Mouse (Mus musculus) forebrain, embryonic 16.5 days (tissue): ENCODE measurements at regions not wholly inside any gene's neighbourhood (a gene's known extent, or its start where the extent isn't known, plus 50 kb on each side); places are given as distances from the start of the nearest gene placed in this dataset.

Experiments used
- ATAC-seq: fragments of 200-750 bp; cut with Nextera tagmentation; 2 replicates; pipeline ENCODE4 v1.8.0; 2017; ENCODE audit warnings: mild to moderate bottlenecking, moderate library complexity
- H3K27ac ChIP-seq: fragments of 300-500 bp; sonication (generic); 2 replicates; pipeline ENCODE4 v1.5.1; 2014; ENCODE audit warnings: low read length, control low read depth
- H3K27me3 ChIP-seq: fragments of 300-500 bp; sonication (generic); replicated peaks from 2 replicates; pipeline ENCODE4 v1.6.1; 2014; ENCODE audit warnings: low read length; ENCODE audit not compliant: control insufficient read depth, insufficient read depth
- H3K36me3 ChIP-seq: fragments of 300-500 bp; sonication (generic); 2 replicates; pipeline ENCODE4 v1.6.1; 2014; ENCODE audit not compliant: control insufficient read depth, insufficient read depth
- H3K4me1 ChIP-seq: fragments of 300-500 bp; sonication (generic); replicated peaks from 2 replicates; pipeline ENCODE4 v1.6.1; 2014; ENCODE audit warnings: low read length; ENCODE audit not compliant: control insufficient read depth, insufficient read depth
- H3K4me2 ChIP-seq: fragments of 300-500 bp; sonication (generic); 2 replicates; pipeline ENCODE4 v1.6.1; 2014; ENCODE audit warnings: mild to moderate bottlenecking, low read length, control low read depth
- H3K4me3 ChIP-seq: fragments of 300-500 bp; sonication (generic); replicated peaks from 2 replicates; pipeline ENCODE4 v1.5.1; 2014; ENCODE audit warnings: mild to moderate bottlenecking, low read length, control low read depth
- H3K9ac ChIP-seq: fragments of 300-500 bp; sonication (generic); replicated peaks from 2 replicates; pipeline ENCODE4 v1.6.1; 2014; ENCODE audit warnings: low read depth, low read length, control low read depth
- H3K9me3 ChIP-seq: fragments of 300-500 bp; sonication (generic); 2 replicates; pipeline ENCODE4 v1.6.1; 2016; ENCODE audit warnings: low read length; ENCODE audit not compliant: control insufficient read depth
- WGBS: fragments of 180-500 bp; shearing (Covaris S2); extraction: QIAGEN DNeasy Blood & Tissue Kit; methylation state at CpG from one replicate; pipeline ENCODE4 v1.1.7; 2014; 5-methylcytosine and 5-hydroxymethylcytosine counted together

DNA sequence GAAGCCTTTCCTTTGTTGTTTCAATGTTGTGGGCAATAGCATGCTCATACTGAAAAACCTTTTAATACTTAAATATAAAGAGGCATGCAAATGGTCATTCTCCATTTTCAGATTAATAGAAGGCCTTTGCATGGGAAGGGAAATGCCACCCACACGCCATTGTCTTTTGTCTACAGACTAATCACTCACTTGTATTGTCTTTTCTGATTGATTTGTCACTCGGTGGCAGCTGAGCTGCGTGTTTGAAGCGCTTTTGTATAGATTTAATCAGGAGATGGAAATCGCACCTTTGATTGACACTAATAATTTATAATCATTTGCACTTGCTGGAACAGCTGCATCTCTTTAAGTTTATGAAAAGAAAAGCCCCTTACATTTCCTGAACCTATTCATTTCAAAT, 953.4 kb downstream of the Gbe1 start:
- Histone ChIP-seq H3K27ac (peak overlapping the region; percentile 23; the same call in 1 of the 2 replicates), H3K4me3 (no peak overlapping the region), H3K9ac (no peak overlapping the region), H3K27me3 (no peaks in the 10 kb centered on the region), H3K4me2 (no peak overlapping the region), H3K36me3 (no peaks in the 10 kb centered on the region), H3K4me1 (peaks cover 3% of the 10 kb centered on the region), H3K9me3 (no peaks in the 10 kb centered on the region)
- 8% methylated on average over 5 of the region's 5 CpGs for WGBS
- peak; percentile 83 for ATAC-seq
